Mouse (Mus musculus): ENCODE results near the gene C9orf72. TPM values are rescaled to one million over a fixed set of nuclear protein-coding genes. Genes with fewer than 3 reads are reported as not detected.

C9orf72 gene
- polyA plus RNA-seq, 1 experiment from 2014 or later, result 3.8 TPM

GRCm38 (mm10) chr4:35150706-35151105, 75.3 kb downstream of the C9orf72 start:
- H3K9ac ChIP-seq (ENCODE audit: low read depth, low read length), result no peak overlapping the region
- no peaks in the 10 kb centered on the region for H3K9me3 ChIP-seq (replicated peaks; ENCODE audit: control insufficient read depth, low read length)
- H3K27me3 ChIP-seq (ENCODE audit: control insufficient read depth, insufficient read depth, low read depth, low read length), result no peaks in the 10 kb centered on the region
- H3K4me2 ChIP-seq (ENCODE audit: low read depth, low read length), result no peak overlapping the region
- H3K4me1 ChIP-seq (ENCODE audit: control insufficient read depth, low read depth, low read length), result no peaks in the 10 kb centered on the region; the same call in 1 of the 2 replicates
- H3K4me3 ChIP-seq (ENCODE audit: low read depth, low read length), result no peak overlapping the region
- no peak overlapping the region for H3K27ac ChIP-seq (ENCODE audit: low read length)
- H3K36me3 ChIP-seq (ENCODE audit: control insufficient read depth, insufficient read depth), result no peaks in the 10 kb centered on the region
- WGBS (ENCODE audit: insufficient replicate concordance), result 69% methylated on average over 3 of the region's 3 CpGs
- ATAC-seq (ENCODE audit: low read depth), result no peak

DNA sequence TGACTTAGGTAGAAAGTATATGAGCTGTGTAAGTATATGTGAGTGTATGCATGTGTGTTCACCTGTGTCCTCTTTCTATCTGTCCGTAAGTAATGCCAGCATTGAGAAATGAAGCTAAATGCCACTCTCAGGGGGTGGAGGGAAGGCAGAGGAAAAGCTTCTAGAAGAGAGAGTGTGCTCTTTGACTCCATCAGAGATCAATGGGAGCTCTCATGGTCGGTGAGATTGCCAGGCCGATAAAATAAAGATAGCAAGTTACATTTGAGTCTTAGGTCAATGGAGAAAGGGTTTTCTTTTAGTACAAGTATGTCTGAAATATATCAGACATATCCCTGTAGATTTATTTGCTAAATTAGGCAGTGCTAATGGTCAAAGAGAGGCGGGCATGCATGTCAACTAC, 77.6 kb downstream of the C9orf72 start:
- 61% methylated on average over 4 of the region's 4 CpGs for WGBS (ENCODE audit: insufficient replicate concordance)
- H3K27me3 ChIP-seq (ENCODE audit: control insufficient read depth, insufficient read depth, low read depth, low read length), result no peaks in the 10 kb centered on the region
- ATAC-seq (ENCODE audit: low read depth), result no peak
- no peaks in the 10 kb centered on the region for H3K36me3 ChIP-seq (ENCODE audit: control insufficient read depth, insufficient read depth)
- no peak overlapping the region for H3K27ac ChIP-seq (ENCODE audit: low read length)
- H3K9me3 ChIP-seq (replicated peaks; ENCODE audit: control insufficient read depth, low read length), result no peaks in the 10 kb centered on the region
- no peak overlapping the region for H3K9ac ChIP-seq (ENCODE audit: low read depth, low read length)
- H3K4me1 ChIP-seq (ENCODE audit: control insufficient read depth, low read depth, low read length), result no peaks in the 10 kb centered on the region
- H3K4me2 ChIP-seq (ENCODE audit: low read depth, low read length), result no peak overlapping the region
- no peak overlapping the region for H3K4me3 ChIP-seq (ENCODE audit: low read depth, low read length)

DNA sequence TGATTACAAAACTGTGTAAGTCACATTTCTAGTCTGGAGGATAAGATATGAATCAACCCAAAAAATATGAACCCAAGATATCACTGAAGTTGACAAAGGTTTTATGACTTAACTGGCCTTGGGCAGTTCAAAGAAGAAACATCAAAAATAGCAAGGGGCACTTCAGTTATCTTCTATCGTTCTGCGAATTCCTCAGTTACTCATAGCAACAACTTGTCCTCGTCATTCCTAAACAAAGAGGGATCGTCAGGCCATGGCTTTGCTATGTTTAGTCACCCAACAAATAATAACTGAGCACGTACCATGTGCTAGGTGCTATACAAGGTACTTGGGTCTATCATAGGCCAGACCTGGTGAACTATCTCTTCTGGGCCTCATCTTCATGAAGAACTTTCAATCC, 79.4 kb downstream of the C9orf72 start:
- Histone ChIP-seq H3K9me3 (replicated peaks; ENCODE audit: control insufficient read depth, low read length) (no peaks in the 10 kb centered on the region), H3K4me3 (ENCODE audit: low read depth, low read length) (no peak overlapping the region), H3K9ac (ENCODE audit: low read depth, low read length) (no peak overlapping the region), H3K4me2 (ENCODE audit: low read depth, low read length) (no peak overlapping the region), H3K27ac (ENCODE audit: low read length) (no peak overlapping the region), H3K27me3 (ENCODE audit: control insufficient read depth, insufficient read depth, low read depth, low read length) (no peaks in the 10 kb centered on the region), H3K4me1 (ENCODE audit: control insufficient read depth, low read depth, low read length) (no peaks in the 10 kb centered on the region), H3K36me3 (ENCODE audit: control insufficient read depth, insufficient read depth) (no peaks in the 10 kb centered on the region)
- 69% methylated on average over 5 of the region's 5 CpGs for WGBS (ENCODE audit: insufficient replicate concordance)
- ATAC-seq (ENCODE audit: low read depth), result no peak

DNA sequence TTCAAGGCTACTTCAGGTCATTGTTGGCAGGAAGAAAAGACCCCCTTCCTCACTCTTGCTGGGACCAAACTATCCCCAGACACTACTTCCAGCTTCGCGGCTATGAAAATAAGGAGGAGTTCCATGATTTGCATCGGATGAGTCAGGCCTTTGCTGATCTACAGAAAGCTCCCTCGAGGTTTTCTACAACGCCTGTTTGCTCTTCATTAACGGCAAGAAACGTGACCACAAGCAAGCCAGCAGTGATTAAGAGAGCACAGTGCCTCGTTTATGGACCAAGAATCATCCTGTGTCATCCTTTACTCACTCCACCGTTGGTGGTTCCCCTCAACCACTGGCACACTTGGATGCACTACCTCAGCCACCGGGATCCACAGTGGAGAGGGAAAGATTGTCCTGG, 80.2 kb downstream of the C9orf72 start:
- H3K27ac ChIP-seq (ENCODE audit: low read length), result no peak overlapping the region
- no peaks in the 10 kb centered on the region for H3K36me3 ChIP-seq (ENCODE audit: control insufficient read depth, insufficient read depth)
- H3K9ac ChIP-seq (ENCODE audit: low read depth, low read length), result no peak overlapping the region
- no peaks in the 10 kb centered on the region for H3K9me3 ChIP-seq (replicated peaks; ENCODE audit: control insufficient read depth, low read length)
- no peak overlapping the region for H3K4me2 ChIP-seq (ENCODE audit: low read depth, low read length)
- no peak overlapping the region for H3K4me3 ChIP-seq (ENCODE audit: low read depth, low read length)
- WGBS (ENCODE audit: insufficient replicate concordance), result 65% methylated on average over 10 of the region's 10 CpGs
- no peak for ATAC-seq (ENCODE audit: low read depth)
- no peaks in the 10 kb centered on the region for H3K27me3 ChIP-seq (ENCODE audit: control insufficient read depth, insufficient read depth, low read depth, low read length)
- H3K4me1 ChIP-seq (ENCODE audit: control insufficient read depth, low read depth, low read length), result no peaks in the 10 kb centered on the region

DNA sequence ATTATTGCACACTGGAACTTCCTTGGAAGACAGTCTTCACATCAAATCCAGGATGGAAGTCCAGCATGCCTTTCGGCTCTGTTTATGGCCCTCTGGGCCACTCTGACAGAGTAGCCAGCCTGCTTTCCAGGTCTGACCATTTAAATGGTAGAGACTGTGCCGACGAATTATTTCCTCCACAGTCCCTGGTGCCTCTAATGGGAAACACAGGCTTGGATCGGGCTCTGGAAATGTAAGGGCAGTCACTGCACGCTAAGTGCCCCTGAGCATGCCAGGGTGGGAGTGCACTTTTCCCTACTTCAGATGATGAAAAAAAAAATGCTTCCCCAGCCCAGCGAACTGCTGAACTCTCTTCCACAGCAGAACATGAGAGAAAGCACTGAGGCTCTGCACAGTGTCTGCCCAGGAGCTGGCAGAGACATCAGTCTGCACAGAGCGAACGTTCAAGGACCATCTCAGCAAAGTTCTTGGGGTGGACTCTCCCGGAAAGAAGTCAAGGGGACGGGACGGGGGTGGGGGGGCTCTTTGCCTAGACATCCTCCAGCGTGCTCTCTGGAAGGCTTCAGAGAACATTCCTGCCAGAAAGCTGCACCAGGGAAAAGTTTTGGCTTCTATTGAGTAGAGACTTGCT, 82.4 kb downstream of the C9orf72 start:
- H3K4me3 ChIP-seq (ENCODE audit: low read depth, low read length), result no peak overlapping the region
- WGBS (ENCODE audit: insufficient replicate concordance), result 76% methylated on average over 12 of the region's 12 CpGs
- ATAC-seq (ENCODE audit: low read depth), result no peak
- H3K27me3 ChIP-seq (ENCODE audit: control insufficient read depth, insufficient read depth, low read depth, low read length), result no peaks in the 10 kb centered on the region
- H3K4me1 ChIP-seq (ENCODE audit: control insufficient read depth, low read depth, low read length), result no peaks in the 10 kb centered on the region
- no peaks in the 10 kb centered on the region for H3K36me3 ChIP-seq (ENCODE audit: control insufficient read depth, insufficient read depth)
- no peaks in the 10 kb centered on the region for H3K9me3 ChIP-seq (replicated peaks; ENCODE audit: control insufficient read depth, low read length)
- H3K9ac ChIP-seq (ENCODE audit: low read depth, low read length), result no peak overlapping the region
- no peak overlapping the region for H3K4me2 ChIP-seq (ENCODE audit: low read depth, low read length)
- no peak overlapping the region for H3K27ac ChIP-seq (ENCODE audit: low read length)

Other genes with a start within 250 kb of the C9orf72 start
- 0.14 and 0.27 TPM in 2 replicates for gene Ifnk, start 74.1 kb downstream of the C9orf72 start, polyA plus RNA-seq (2015; fragmentation: Nextera tagmentation; extraction: Ambion mirVana)
- 9.6 and 10.2 TPM in 2 replicates for gene Mob3b, start 68.7 kb downstream of the C9orf72 start, polyA plus RNA-seq (2015; fragmentation: Nextera tagmentation; extraction: Ambion mirVana)

Measured in liver, embryonic 16.5 days (tissue).